Mouse (Mus musculus): ENCODE results near the gene 2310030G06Rik. TPM values are rescaled to one million over a fixed set of nuclear protein-coding genes. Genes with fewer than 3 reads are reported as not detected.

The 2310030G06Rik gene
- polyA plus RNA-seq, 1 experiment from 2014 or later = 7.7 TPM

GRCm38 (mm10) chr9:50752054-50752602, 5.8 kb upstream of the 2310030G06Rik start, which contains the start of gene Hspb2:
Hspb2 (minus strand) TSS chr9:50752354.
- peak within 1 kb of the TSS; percentile 62 for H3K4me2 ChIP-seq
- peak within 1 kb of the TSS; percentile 98 for H3K27ac ChIP-seq (ENCODE audit: low read depth, low read length)
- no peaks in the 10 kb centered on the region for H3K36me3 ChIP-seq (ENCODE audit: control insufficient read depth, insufficient read depth, low read length)
- no peaks in the 10 kb centered on the region for H3K9me3 ChIP-seq (replicated peaks; ENCODE audit: control insufficient read depth, low read length)
- WGBS (ENCODE audit: insufficient replicate concordance) = 31% methylated on average over 14 of the region's 14 CpGs
- peak within 1 kb of the TSS; percentile 92 for H3K9ac ChIP-seq (ENCODE audit: low read depth, low read length)
- H3K27me3 ChIP-seq (ENCODE audit: control insufficient read depth, insufficient read depth, low read length) = no peaks in the 10 kb centered on the region
- ATAC-seq (replicated peaks; ENCODE audit: insufficient number of reproducible peaks, low FRiP score, low TSS enrichment) = peak; percentile 77
- H3K4me3 ChIP-seq (ENCODE audit: low read depth, low read length) = peak within 1 kb of the TSS; percentile 54
- peaks cover 9% of the 10 kb centered on the region; the same call in 1 of the 2 replicates for H3K4me1 ChIP-seq (ENCODE audit: control insufficient read depth, insufficient read depth, low read length)

DNA sequence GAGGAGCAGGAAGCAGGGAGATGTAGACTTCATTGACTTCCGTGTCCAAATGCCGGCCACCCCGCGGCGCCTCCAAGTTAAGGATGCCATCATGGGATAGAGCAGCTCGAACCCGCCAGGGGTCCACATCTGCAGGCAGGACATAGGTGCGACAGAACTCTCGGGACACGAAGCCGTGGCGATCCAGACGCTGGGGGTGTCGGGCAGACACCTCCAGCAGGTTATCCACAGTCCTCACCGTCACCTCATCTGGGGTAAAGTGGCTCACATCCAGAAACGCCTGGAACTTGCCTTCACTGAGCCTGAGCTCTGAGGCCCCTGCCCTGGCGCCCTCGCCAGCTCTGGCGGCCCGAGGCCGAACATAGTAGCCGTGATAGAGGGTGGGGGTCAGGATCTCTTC, 5.0 kb upstream of the 2310030G06Rik start, which contains the start of gene Cryab:
Cryab (plus strand) TSS at position 3 of the 400 bp plus-strand sequence.
- no peaks in the 10 kb centered on the region for H3K27me3 ChIP-seq (ENCODE audit: control insufficient read depth, insufficient read depth, low read length)
- peak within 1 kb of the TSS; percentile 54 for H3K4me3 ChIP-seq (ENCODE audit: low read depth, low read length)
- peaks cover 9% of the 10 kb centered on the region; the same call in 1 of the 2 replicates for H3K4me1 ChIP-seq (ENCODE audit: control insufficient read depth, insufficient read depth, low read length)
- no peak for ATAC-seq (replicated peaks; ENCODE audit: insufficient number of reproducible peaks, low FRiP score, low TSS enrichment)
- peak within 1 kb of the TSS; percentile 98 for H3K27ac ChIP-seq (ENCODE audit: low read depth, low read length)
- no peaks in the 10 kb centered on the region for H3K9me3 ChIP-seq (replicated peaks; ENCODE audit: control insufficient read depth, low read length)
- 39% methylated on average over 22 of the region's 22 CpGs for WGBS (ENCODE audit: insufficient replicate concordance)
- peak within 1 kb of the TSS; percentile 92 for H3K9ac ChIP-seq (ENCODE audit: low read depth, low read length)
- H3K36me3 ChIP-seq (ENCODE audit: control insufficient read depth, insufficient read depth, low read length) = no peaks in the 10 kb centered on the region
- peak within 1 kb of the TSS; percentile 62 for H3K4me2 ChIP-seq

DNA sequence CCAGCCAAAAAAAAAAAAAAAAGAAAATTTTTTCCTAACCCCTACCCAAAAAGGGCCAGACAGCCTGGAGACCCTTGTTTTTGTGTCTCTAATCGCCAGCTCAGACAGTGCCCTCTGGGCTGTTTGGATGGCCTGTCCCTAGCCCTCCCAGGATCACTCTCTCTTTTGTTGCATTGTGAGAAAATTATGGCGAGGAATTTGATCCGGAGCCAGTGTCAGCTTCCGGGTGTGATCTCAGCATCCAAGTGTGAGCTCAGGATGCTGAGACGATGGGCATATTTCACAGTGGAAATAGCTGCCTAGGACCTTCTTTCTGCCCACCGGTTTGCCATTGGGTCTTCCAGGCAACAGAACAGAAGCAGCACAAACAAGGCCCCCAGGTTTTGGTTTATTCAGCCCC, 4.4 kb upstream of the 2310030G06Rik start:
- Histone ChIP-seq H3K4me3 (ENCODE audit: low read depth, low read length) (peak overlapping the region; percentile 54), H3K27me3 (ENCODE audit: control insufficient read depth, insufficient read depth, low read length) (no peaks in the 10 kb centered on the region), H3K27ac (ENCODE audit: low read depth, low read length) (peak overlapping the region; percentile 98), H3K4me1 (ENCODE audit: control insufficient read depth, insufficient read depth, low read length) (peaks cover 14% of the 10 kb centered on the region; the same call in 1 of the 2 replicates), H3K9ac (ENCODE audit: low read depth, low read length) (peak overlapping the region; percentile 92), H3K4me2 (peak overlapping the region; percentile 62), H3K9me3 (replicated peaks; ENCODE audit: control insufficient read depth, low read length) (no peaks in the 10 kb centered on the region), H3K36me3 (ENCODE audit: control insufficient read depth, insufficient read depth, low read length) (no peaks in the 10 kb centered on the region)
- ATAC-seq (replicated peaks; ENCODE audit: insufficient number of reproducible peaks, low FRiP score, low TSS enrichment) = no peak
- WGBS (ENCODE audit: insufficient replicate concordance) = 46% methylated on average over 6 of the region's 6 CpGs

GRCm38 (mm10) chr9:50745806-50746205, 530 bp downstream of the 2310030G06Rik start:
- Histone ChIP-seq H3K9me3 (replicated peaks; ENCODE audit: control insufficient read depth, low read length) (no peaks in the 10 kb centered on the region), H3K27me3 (ENCODE audit: control insufficient read depth, insufficient read depth, low read length) (no peaks in the 10 kb centered on the region), H3K4me3 (ENCODE audit: low read depth, low read length) (peak overlapping the region; percentile 53), H3K4me2 (peak overlapping the region; percentile 80), H3K27ac (ENCODE audit: low read depth, low read length) (peak overlapping the region; percentile 80), H3K9ac (ENCODE audit: low read depth, low read length) (peak overlapping the region; percentile 81), H3K36me3 (ENCODE audit: control insufficient read depth, insufficient read depth, low read length) (no peaks in the 10 kb centered on the region), H3K4me1 (ENCODE audit: control insufficient read depth, insufficient read depth, low read length) (peaks cover 14% of the 10 kb centered on the region; the same call in 1 of the 2 replicates)
- 12% methylated on average over 7 of the region's 7 CpGs for WGBS (ENCODE audit: insufficient replicate concordance)
- no peak for ATAC-seq (replicated peaks; ENCODE audit: insufficient number of reproducible peaks, low FRiP score, low TSS enrichment)

DNA sequence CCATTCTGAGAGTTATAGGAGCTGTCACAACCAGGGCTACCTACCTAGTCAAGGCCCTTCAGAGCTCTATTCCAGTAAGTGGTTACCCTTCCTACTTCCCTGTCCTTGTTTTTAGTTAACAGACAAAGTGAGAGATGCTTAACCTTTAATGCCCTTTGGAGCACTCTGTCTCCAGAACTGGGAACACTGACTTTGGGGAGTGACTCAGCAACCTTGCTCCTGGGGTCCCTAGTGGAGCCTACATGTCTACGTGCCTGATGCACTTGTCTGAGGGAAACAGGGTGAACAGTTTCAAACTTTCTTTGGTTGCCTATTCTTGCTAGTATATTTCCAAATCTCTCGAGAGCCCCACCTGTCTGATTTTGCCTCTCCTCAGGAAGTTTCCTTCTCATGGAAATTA, 3.6 kb downstream of the 2310030G06Rik start:
- ATAC-seq (replicated peaks; ENCODE audit: insufficient number of reproducible peaks, low FRiP score, low TSS enrichment) = no peak
- Histone ChIP-seq H3K27ac (ENCODE audit: low read depth, low read length) (no peak overlapping the region), H3K9ac (ENCODE audit: low read depth, low read length) (no peak overlapping the region), H3K4me3 (ENCODE audit: low read depth, low read length) (no peak overlapping the region), H3K27me3 (ENCODE audit: control insufficient read depth, insufficient read depth, low read length) (no peaks in the 10 kb centered on the region), H3K4me2 (no peak overlapping the region), H3K36me3 (ENCODE audit: control insufficient read depth, insufficient read depth, low read length) (no peaks in the 10 kb centered on the region), H3K4me1 (ENCODE audit: control insufficient read depth, insufficient read depth, low read length) (peaks cover 10% of the 10 kb centered on the region; the same call in 1 of the 2 replicates), H3K9me3 (replicated peaks; ENCODE audit: control insufficient read depth, low read length) (no peaks in the 10 kb centered on the region)
- 55% methylated on average over 2 of the region's 2 CpGs for WGBS (ENCODE audit: insufficient replicate concordance)

GRCm38 (mm10) chr9:50742261-50742660, 4.1 kb downstream of the 2310030G06Rik start:
- peaks cover 10% of the 10 kb centered on the region; the same call in 1 of the 2 replicates for H3K4me1 ChIP-seq (ENCODE audit: control insufficient read depth, insufficient read depth, low read length)
- no peak for ATAC-seq (replicated peaks; ENCODE audit: insufficient number of reproducible peaks, low FRiP score, low TSS enrichment)
- H3K9me3 ChIP-seq (replicated peaks; ENCODE audit: control insufficient read depth, low read length) = no peaks in the 10 kb centered on the region
- 83% methylated on average over 3 of the region's 3 CpGs for WGBS (ENCODE audit: insufficient replicate concordance)
- no peak overlapping the region for H3K27ac ChIP-seq (ENCODE audit: low read depth, low read length)
- no peaks in the 10 kb centered on the region for H3K27me3 ChIP-seq (ENCODE audit: control insufficient read depth, insufficient read depth, low read length)
- no peak overlapping the region for H3K9ac ChIP-seq (ENCODE audit: low read depth, low read length)
- no peak overlapping the region for H3K4me3 ChIP-seq (ENCODE audit: low read depth, low read length)
- H3K36me3 ChIP-seq (ENCODE audit: control insufficient read depth, insufficient read depth, low read length) = no peaks in the 10 kb centered on the region
- no peak overlapping the region for H3K4me2 ChIP-seq

- Histone ChIP-seq H3K4me1 (ENCODE audit: control insufficient read depth, insufficient read depth, low read length) (peaks cover 9% of the 10 kb centered on the region; the same call in 1 of the 2 replicates), H3K9me3 (replicated peaks; ENCODE audit: control insufficient read depth, low read length) (no peaks in the 10 kb centered on the region), H3K36me3 (ENCODE audit: control insufficient read depth, insufficient read depth, low read length) (no peaks in the 10 kb centered on the region), H3K4me2 (no peak overlapping the region), H3K9ac (ENCODE audit: low read depth, low read length) (no peak overlapping the region), H3K27ac (ENCODE audit: low read depth, low read length) (no peak overlapping the region), H3K4me3 (ENCODE audit: low read depth, low read length) (no peak overlapping the region), H3K27me3 (ENCODE audit: control insufficient read depth, insufficient read depth, low read length) (no peaks in the 10 kb centered on the region)
- no peak for ATAC-seq (replicated peaks; ENCODE audit: insufficient number of reproducible peaks, low FRiP score, low TSS enrichment)
- WGBS (ENCODE audit: insufficient replicate concordance) = 81% methylated on average over 14 of the region's 14 CpGs
Measured at GRCm38 (mm10) chr9:50740867-50741784, 5.2 kb downstream of the 2310030G06Rik start.

- Histone ChIP-seq H3K9ac (ENCODE audit: low read depth, low read length) (no peak within 1 kb of the TSS), H3K27me3 (ENCODE audit: control insufficient read depth, insufficient read depth, low read length) (no peaks in the 10 kb centered on the region), H3K4me3 (ENCODE audit: low read depth, low read length) (peak within 1 kb of the TSS; percentile 31), H3K4me2 (peak within 1 kb of the TSS; percentile 70), H3K36me3 (ENCODE audit: control insufficient read depth, insufficient read depth, low read length) (no peaks in the 10 kb centered on the region), H3K9me3 (replicated peaks; ENCODE audit: control insufficient read depth, low read length) (no peaks in the 10 kb centered on the region), H3K4me1 (ENCODE audit: control insufficient read depth, insufficient read depth, low read length) (0 out of 2 replicates have a peak, but pooled peaks cover 4% of the 10 kb centered on the region), H3K27ac (ENCODE audit: low read depth, low read length) (no peak within 1 kb of the TSS)
- peak; percentile 93 for ATAC-seq (replicated peaks; ENCODE audit: insufficient number of reproducible peaks, low FRiP score, low TSS enrichment)
- 14% methylated on average over 36 of the region's 36 CpGs for WGBS (ENCODE audit: insufficient replicate concordance)
Measured at GRCm38 (mm10) chr9:50738914-50739870, 7.1 kb downstream of the 2310030G06Rik start, which contains the start of gene Dixdc1. Dixdc1 (minus strand) TSS chr9:50739517.
